Mouse (Mus musculus) kidney, adult 8-10 months (tissue): ENCODE results near the gene Atg16l1.

Source experiments
- DNase-seq, 2 experiments: peaks; one replicate each; pipeline ENCODE4 v3.0.0; 2022

Atg16l1 gene

GRCm38 (mm10) chr1:87837018-87837417 is 81.3 kb downstream of the Atg16l1 start:
- DNase-seq = no peak

- DNase-seq = no peak
Observed at GRCm38 (mm10) chr1:87840411-87841208, 84.9 kb downstream of the Atg16l1 start.
